Mouse (Mus musculus): ENCODE data around the gene Spef1. TPM values are rescaled to one million over a fixed set of nuclear protein-coding genes. Genes with fewer than 3 reads are reported as not detected.

The Spef1 gene
- total and polyA plus RNA-seq, 3 experiments: 0.34 to 1.2 (median 1.0) TPM

DNA sequence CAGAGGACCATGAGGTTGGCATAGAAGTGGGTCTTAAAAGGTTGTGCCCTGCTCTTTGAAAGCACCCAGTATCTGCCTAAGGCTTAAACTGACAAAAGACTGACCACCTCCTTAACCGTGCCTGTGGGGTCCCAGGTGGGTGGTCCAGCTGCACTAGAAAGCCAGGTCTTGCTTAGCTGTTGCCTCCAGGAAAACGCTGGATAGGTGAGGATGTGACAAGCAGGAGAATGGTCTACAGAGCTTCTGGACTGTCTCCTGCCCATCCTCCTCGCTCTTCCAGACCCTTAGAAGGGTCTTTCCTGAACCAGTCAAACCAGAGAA lies 480 bp upstream of the Spef1 start:
- in situ Hi-C loops (cut with MboI; ENCODE audit: low pct_ligation_motif_present, low pct_unique_long_range_greater_than_20kb, low sequenced_read_pairs): no loop called here
- peaks cover 4% of the 10 kb centered on the region for H3K27me3 ChIP-seq (replicated peaks)

DNA sequence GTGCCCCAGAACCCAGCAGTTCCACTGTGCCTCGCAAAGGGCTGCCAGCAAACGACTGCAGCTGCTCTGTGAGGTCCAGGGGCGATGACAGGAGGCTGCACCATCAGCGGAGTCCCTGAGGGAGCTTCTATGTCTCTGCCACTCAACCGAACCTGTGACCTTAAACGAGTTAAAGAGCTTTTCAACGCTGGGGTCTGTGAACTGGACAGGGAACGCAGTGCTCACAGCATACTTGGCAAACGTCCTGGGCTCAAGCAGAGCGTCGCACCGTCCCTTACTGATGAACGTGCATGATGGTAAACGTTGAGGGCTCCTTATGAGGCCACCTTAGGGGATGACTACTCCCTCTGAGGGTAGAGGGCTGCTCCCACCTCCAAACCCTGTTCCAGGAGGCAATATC lies 739 bp downstream of the Spef1 start:
- in situ Hi-C loops (cut with MboI; ENCODE audit: low pct_ligation_motif_present, low pct_unique_long_range_greater_than_20kb, low sequenced_read_pairs): no loop called here
- H3K4me1 ChIP-seq (ENCODE audit: control insufficient read depth in 1 of 2, insufficient read depth in 2 of 2): peaks cover 20 to 45% of the 10 kb centered on the region in 2 experiments
- TF ChIP-seq ETS1 (conservative IDR thresholded peaks at IDR 0.05; ENCODE audit: low read depth, low read length): no peak
- no peak for TF ChIP-seq RAD21 (IDR thresholded peaks at IDR 0.05; ENCODE audit: low read depth, low read length)
- TF ChIP-seq CHD2 (IDR thresholded peaks at IDR 0.05; ENCODE audit: low read length): no peak
- TF ChIP-seq USF1 (IDR thresholded peaks at IDR 0.05; ENCODE audit: low read depth, low read length): no peak
- TF ChIP-seq PAX5 (IDR thresholded peaks at IDR 0.05; ENCODE audit: low read length): no peak
- no peak for TF ChIP-seq ZMIZ1 (IDR thresholded peaks at IDR 0.05; ENCODE audit: low read depth, low read length)
- TF ChIP-seq NELFE (IDR thresholded peaks at IDR 0.05; ENCODE audit: low read depth, low read length): peak; percentile 37; the same call in 1 of the 2 replicates
- TF ChIP-seq CTCF (conservative IDR thresholded peaks at IDR 0.05 in 1 of 2, IDR thresholded peaks at IDR 0.05 in 1 of 2; ENCODE audit: low read depth in 2 of 2, low read length in 2 of 2): no peak
- peak; percentile 50 for TF ChIP-seq MXI1 (IDR thresholded peaks at IDR 0.05; ENCODE audit: low read depth, low read length)
- TF ChIP-seq TCF12 (IDR thresholded peaks at IDR 0.05; ENCODE audit: low read depth, low read length): no peak
- TF ChIP-seq E2F4 (IDR thresholded peaks at IDR 0.05; ENCODE audit: insufficient replicate concordance, low read depth, low read length): no peak
- no peak for TF ChIP-seq SMC3 (IDR thresholded peaks at IDR 0.05; ENCODE audit: low read depth, low read length)
- no peak for TF ChIP-seq EP300 (IDR thresholded peaks at IDR 0.05; ENCODE audit: low read length)
- TF ChIP-seq MAX (IDR thresholded peaks at IDR 0.05; ENCODE audit: low read length): peak; percentile 73
- no peak for TF ChIP-seq HCFC1 (IDR thresholded peaks at IDR 0.05; ENCODE audit: low read depth, low read length)
- no peak for TF ChIP-seq GABPA (IDR thresholded peaks at IDR 0.05; ENCODE audit: insufficient replicate concordance, low read depth, low read length)
- TF ChIP-seq ZKSCAN1 (IDR thresholded peaks at IDR 0.05; ENCODE audit: borderline replicate concordance, low read depth, low read length): no peak
- TF ChIP-seq ELF1 (IDR thresholded peaks at IDR 0.05; ENCODE audit: low read depth, low read length): no peak
- no peak for TF ChIP-seq MYC (IDR thresholded peaks at IDR 0.05; ENCODE audit: low read depth, low read length)
- TF ChIP-seq JUND (conservative IDR thresholded peaks at IDR 0.05; ENCODE audit: low read depth, low read length): no peak
- TF ChIP-seq RCOR1 (conservative IDR thresholded peaks at IDR 0.05; ENCODE audit: low read depth, low read length): no peak
- TF ChIP-seq JUN (IDR thresholded peaks at IDR 0.05; ENCODE audit: insufficient read depth, low read depth, low read length): no peak

More for the DNA sequence above, 480 bp upstream of the Spef1 start:
- dilution Hi-C loops (cut with MboI; ENCODE audit: extremely low pct_ligation_motif_present, extremely low pct_unique_long_range_greater_than_20kb, low sequenced_read_pairs): no loop called here
- Histone ChIP-seq H3K36me3 (replicated peaks in 1 of 2; ENCODE audit: control insufficient read depth in 1 of 2, insufficient read depth in 1 of 2, low read length in 1 of 2) (peaks cover 2 to 12% of the 10 kb centered on the region in 2 experiments), H3K9me3 (replicated peaks; ENCODE audit: low read length) (no peaks in the 10 kb centered on the region), H3K27ac (ENCODE audit: insufficient read depth, low read depth) (no peak overlapping the region), H3K79me2 (replicated peaks; ENCODE audit: control insufficient read depth, extremely low read depth, insufficient read depth, poor library complexity, severe bottlenecking) (no peaks in the 10 kb centered on the region), H3K4me1 (ENCODE audit: control insufficient read depth in 1 of 2, insufficient read depth in 2 of 2) (peaks cover 23 to 54% of the 10 kb centered on the region in 2 experiments), H3K9ac (ENCODE audit: insufficient read depth, low read depth) (peak overlapping the region; percentile 65; the same call in 1 of the 2 replicates), H3K4me2 (ENCODE audit: insufficient read depth, low read depth, poor library complexity, severe bottlenecking) (peak overlapping the region; percentile 64), H3K4me3 (replicated peaks in 1 of 3; ENCODE audit: low read depth in 2 of 3, low read length in 2 of 3, poor library complexity in 1 of 3) (peak overlapping the region; percentile 46 to 82 (median 78))
- no peak for DNase-seq (ENCODE audit: extremely low read depth)
- TF ChIP-seq TBP (conservative IDR thresholded peaks at IDR 0.05; ENCODE audit: low read depth, low read length): no peak

More for the DNA sequence above, 739 bp downstream of the Spef1 start:
- dilution Hi-C loops (cut with MboI; ENCODE audit: extremely low pct_ligation_motif_present, extremely low pct_unique_long_range_greater_than_20kb, low sequenced_read_pairs): no loop called here
- Histone ChIP-seq H3K36me3 (replicated peaks in 1 of 2; ENCODE audit: control insufficient read depth in 1 of 2, insufficient read depth in 1 of 2, low read length in 1 of 2) (peaks cover 0 to 4% of the 10 kb centered on the region in 2 experiments), H3K9me3 (replicated peaks; ENCODE audit: low read length) (no peaks in the 10 kb centered on the region), H3K27ac (ENCODE audit: insufficient read depth, low read depth) (no peak overlapping the region), H3K79me2 (replicated peaks; ENCODE audit: control insufficient read depth, extremely low read depth, insufficient read depth, poor library complexity, severe bottlenecking) (no peaks in the 10 kb centered on the region), H3K27me3 (replicated peaks) (peaks cover 4% of the 10 kb centered on the region), H3K9ac (ENCODE audit: insufficient read depth, low read depth) (peak overlapping the region; percentile 6; the same call in 1 of the 2 replicates), H3K4me2 (ENCODE audit: insufficient read depth, low read depth, poor library complexity, severe bottlenecking) (peak overlapping the region; percentile 93), H3K4me3 (replicated peaks in 1 of 3; ENCODE audit: low read depth in 2 of 3, low read length in 2 of 3, poor library complexity in 1 of 3) (peak overlapping the region; percentile 40 to 78 (median 42))
- DNase-seq (ENCODE audit: extremely low read depth): no peak
